Mouse (Mus musculus): ENCODE results near the gene Hspg2.

Hspg2 gene

GRCm38 (mm10) chr4:137502801-137503200 is 34.2 kb downstream of the Hspg2 start:
- DNase-seq = no peak

GRCm38 (mm10) chr4:137503509-137503971 is 35.0 kb downstream of the Hspg2 start:
- DNase-seq = no peak

- DNase-seq = no peak
Observed at GRCm38 (mm10) chr4:137506629-137507028, 38.1 kb downstream of the Hspg2 start.

- DNase-seq = no peak
Observed at GRCm38 (mm10) chr4:137509528-137509927, 41.0 kb downstream of the Hspg2 start.

GRCm38 (mm10) chr4:137510021-137510696 is 41.6 kb downstream of the Hspg2 start:
- DNase-seq = peak in 1 of 2 experiments; percentile 54

GRCm38 (mm10) chr4:137512897-137513296 is 44.3 kb downstream of the Hspg2 start:
- no peak for DNase-seq

GRCm38 (mm10) chr4:137517989-137518691 is 49.6 kb downstream of the Hspg2 start:
- no peak for DNase-seq

GRCm38 (mm10) chr4:137518746-137519145 is 50.2 kb downstream of the Hspg2 start:
- no peak for DNase-seq

- DNase-seq = no peak
Observed at GRCm38 (mm10) chr4:137520346-137520745, 51.8 kb downstream of the Hspg2 start.

GRCm38 (mm10) chr4:137521966-137522365 is 53.4 kb downstream of the Hspg2 start:
- DNase-seq = no peak

GRCm38 (mm10) chr4:137525426-137525825 is 56.9 kb downstream of the Hspg2 start:
- no peak for DNase-seq

- DNase-seq = peak; percentile 55 to 63
Observed at GRCm38 (mm10) chr4:137527368-137527767, 58.8 kb downstream of the Hspg2 start.

- no peak for DNase-seq
Observed at GRCm38 (mm10) chr4:137527872-137528271, 59.3 kb downstream of the Hspg2 start.

GRCm38 (mm10) chr4:137540356-137540755 is 71.8 kb downstream of the Hspg2 start:
- peak; percentile 85 to 86 for DNase-seq

GRCm38 (mm10) chr4:137542968-137543367 is 74.4 kb downstream of the Hspg2 start:
- no peak for DNase-seq

GRCm38 (mm10) chr4:137545568-137545967 is 77.0 kb downstream of the Hspg2 start:
- peak; percentile 14 to 18 for DNase-seq

GRCm38 (mm10) chr4:137546003-137546525 is 77.5 kb downstream of the Hspg2 start:
- DNase-seq = peak; percentile 10 to 58

- DNase-seq = no peak
Observed at GRCm38 (mm10) chr4:137553466-137553865, 84.9 kb downstream of the Hspg2 start.

- no peak for DNase-seq
Observed at GRCm38 (mm10) chr4:137556673-137557210, 88.2 kb downstream of the Hspg2 start.

- DNase-seq = no peak
Observed at GRCm38 (mm10) chr4:137569873-137570272, 101.3 kb downstream of the Hspg2 start.

- no peak for DNase-seq
Observed at GRCm38 (mm10) chr4:137574469-137574868, 105.9 kb downstream of the Hspg2 start, which contains the start of gene Ldlrad2. Gene Ldlrad2, minus strand, starts transcription at chr4:137574569.

GRCm38 (mm10) chr4:137577486-137577885 is 108.9 kb downstream of the Hspg2 start:
- DNase-seq = no peak

GRCm38 (mm10) chr4:137578181-137578845 is 109.7 kb downstream of the Hspg2 start:
- peak in 1 of 2 experiments; percentile 58 for DNase-seq
